Mouse (Mus musculus): ENCODE measurements around the gene Rnf167.

Gene Rnf167

DNA sequence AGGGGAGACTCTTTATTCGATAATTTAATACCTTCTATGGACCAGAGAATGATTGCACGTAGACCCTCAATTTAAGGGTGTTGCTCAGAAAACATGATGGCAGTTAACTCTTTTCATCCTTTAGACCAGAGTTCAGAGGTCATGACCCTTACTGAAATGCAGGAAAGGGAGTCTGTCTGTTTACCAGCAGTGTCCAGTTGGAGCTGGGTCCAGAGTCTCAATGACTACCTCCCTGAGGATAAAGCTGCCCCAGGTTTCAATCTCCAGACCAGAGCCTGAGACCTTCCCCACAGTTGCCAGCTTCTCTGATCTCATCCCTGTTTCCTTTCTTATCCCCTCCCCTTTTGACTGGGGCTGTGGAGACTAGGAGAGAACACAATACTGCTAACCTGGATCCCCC is 31.5 kb downstream of the Rnf167 start:
- DNase-seq = no peak

- DNase-seq = no peak
These were observed 32.3 kb downstream of the Rnf167 start for GRCm38 (mm10) chr11:70679361-70679760.

- DNase-seq = no peak
These were observed 32.9 kb downstream of the Rnf167 start for GRCm38 (mm10) chr11:70679894-70680293.

- no peak for DNase-seq
These were observed 34.1 kb downstream of the Rnf167 start for GRCm38 (mm10) chr11:70681170-70681569.

DNA sequence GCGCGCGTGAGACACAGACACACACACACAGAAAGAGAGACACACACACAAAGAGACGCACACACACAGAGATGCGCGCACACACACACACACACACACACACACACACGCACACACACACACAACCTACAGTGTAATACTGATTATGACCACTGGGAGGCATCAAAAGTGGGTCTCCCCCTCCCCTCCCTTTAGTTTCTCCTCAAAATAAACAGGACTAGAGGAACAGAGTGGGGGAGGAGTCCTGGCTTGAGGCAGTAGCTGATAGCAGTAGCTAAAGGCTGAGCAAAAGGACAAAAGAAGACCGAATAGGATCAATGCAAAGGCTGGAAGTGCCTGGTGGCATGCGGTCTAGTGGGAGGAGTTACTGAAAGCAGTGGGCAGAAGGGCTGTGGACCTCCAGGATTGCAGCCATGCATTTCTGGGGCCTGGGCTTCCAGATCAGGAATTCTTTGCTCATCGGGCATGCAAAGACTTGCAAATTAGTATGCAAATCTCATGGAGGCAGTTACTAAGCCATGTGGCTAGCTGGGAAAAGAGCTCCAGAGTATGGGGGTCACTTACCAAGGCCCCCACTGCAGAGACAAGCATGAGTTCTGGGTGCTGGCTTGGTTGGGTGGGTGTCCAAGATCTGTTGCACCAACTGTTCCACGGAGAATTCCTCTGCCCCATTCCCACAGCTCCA is 35.0 kb downstream of the Rnf167 start:
- DNase-seq = peak; percentile 58 to 81

DNA sequence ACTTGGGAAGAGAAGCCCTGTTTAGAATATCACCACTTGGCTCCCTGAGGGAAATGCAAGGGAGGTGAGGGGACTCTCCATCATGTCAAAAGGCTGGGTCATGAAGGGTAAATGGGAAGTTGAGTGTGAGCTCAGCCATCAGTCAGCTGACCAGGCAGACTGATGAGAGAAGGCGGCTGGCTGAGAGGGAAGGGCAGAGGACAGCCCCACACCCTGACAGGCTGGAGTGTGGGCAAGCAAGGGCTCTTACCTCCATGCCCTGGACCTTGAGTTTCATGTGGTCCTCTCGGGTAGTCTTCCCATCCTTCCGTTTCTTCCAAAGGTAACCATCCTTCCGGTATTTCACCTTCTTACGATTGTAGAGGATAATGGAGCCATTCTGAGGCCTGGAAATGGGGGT is 36.6 kb downstream of the Rnf167 start:
- DNase-seq = no peak

- peak; percentile 71 to 75 for DNase-seq
These were observed 40.0 kb downstream of the Rnf167 start for GRCm38 (mm10) chr11:70686901-70687566.

- peak; percentile 95 for DNase-seq
These were observed 40.7 kb downstream of the Rnf167 start, which contains the start of gene Camta2 for GRCm38 (mm10) chr11:70687601-70688199. Camta2 (minus strand) TSS chr11:70688105.

DNA sequence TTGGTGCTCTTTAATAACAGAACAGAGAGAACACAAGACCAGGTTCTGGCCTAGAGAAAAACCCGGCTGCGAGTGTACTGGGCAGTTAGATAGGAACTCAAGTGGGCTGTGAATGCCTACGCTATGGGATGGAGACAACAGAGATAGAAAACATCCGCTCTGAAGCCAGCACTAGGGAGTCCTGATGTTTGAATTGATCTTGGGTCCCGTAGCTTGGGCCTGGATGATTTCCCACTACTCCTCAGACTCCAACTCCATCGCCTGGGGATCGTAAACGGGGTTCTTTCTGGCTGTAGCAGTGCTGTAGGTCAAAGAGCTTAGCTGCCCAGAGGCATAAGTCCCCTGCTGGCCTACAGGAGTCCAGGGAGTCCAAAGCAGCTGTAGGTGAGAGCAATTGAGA is 41.3 kb downstream of the Rnf167 start:
- no peak for DNase-seq

GRCm38 (mm10) chr11:70689578-70689977 is 42.5 kb downstream of the Rnf167 start:
- DNase-seq = no peak

GRCm38 (mm10) chr11:70693504-70693903 is 46.5 kb downstream of the Rnf167 start:
- no peak for DNase-seq

DNA sequence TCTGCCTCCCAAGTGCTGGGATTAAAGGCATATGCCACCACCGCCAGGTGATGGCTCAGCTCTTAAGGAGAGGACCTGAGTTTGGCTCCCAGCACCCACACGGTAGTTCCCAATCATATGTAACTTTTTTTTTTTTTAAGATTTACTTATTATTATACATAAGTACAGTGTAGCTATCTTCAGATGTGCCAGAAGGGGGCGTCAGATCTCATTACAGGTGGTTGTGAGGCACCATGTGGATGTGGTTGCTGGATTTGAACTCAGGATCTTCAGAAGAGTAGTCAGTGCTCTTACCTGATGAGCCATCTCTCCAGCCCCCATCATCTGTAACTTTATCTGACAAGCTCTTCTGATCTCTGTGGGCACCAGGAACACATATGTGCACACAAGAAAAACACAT is 50.3 kb downstream of the Rnf167 start:
- DNase-seq = no peak

DNA sequence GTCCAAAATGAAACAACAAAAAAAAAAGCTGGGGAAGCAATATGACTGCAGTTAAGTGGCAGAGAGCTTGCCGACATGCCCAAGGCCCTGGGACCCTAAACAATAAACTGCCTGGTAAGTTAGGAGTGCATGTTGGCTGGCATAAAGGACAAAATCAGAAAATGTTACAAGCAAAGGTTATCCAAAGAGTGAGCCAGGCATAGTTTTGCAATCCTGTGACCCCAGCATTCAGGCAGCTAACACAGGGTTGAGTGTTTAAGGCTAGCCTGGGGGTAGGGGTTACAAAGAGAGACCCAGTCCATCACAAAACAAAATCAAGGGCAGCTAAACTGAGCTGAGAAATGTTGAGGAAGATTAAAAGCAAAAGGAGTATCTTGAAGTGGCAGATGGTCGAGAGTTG is 52.0 kb downstream of the Rnf167 start:
- DNase-seq = no peak

- peak; percentile 98 to 99 for DNase-seq
These were observed 52.9 kb downstream of the Rnf167 start, which contains the start of the genes Inca1 and Kif1c for GRCm38 (mm10) chr11:70699722-70700556. Inca1 (minus strand) TSS chr11:70700155. Kif1c (plus strand) TSS chr11:70700548.

GRCm38 (mm10) chr11:70700613-70701012 is 53.6 kb downstream of the Rnf167 start:
- DNase-seq = peak; percentile 72 to 79

Data from cerebellum, postnatal 14 days (tissue).